Mouse (Mus musculus): ENCODE measurements around the gene Dpf3. TPM values are rescaled to one million over a fixed set of nuclear protein-coding genes. Genes with fewer than 3 reads are reported as not detected.

Gene Dpf3
- polyA plus RNA-seq, 1 experiment, result 0.52 TPM

DNA sequence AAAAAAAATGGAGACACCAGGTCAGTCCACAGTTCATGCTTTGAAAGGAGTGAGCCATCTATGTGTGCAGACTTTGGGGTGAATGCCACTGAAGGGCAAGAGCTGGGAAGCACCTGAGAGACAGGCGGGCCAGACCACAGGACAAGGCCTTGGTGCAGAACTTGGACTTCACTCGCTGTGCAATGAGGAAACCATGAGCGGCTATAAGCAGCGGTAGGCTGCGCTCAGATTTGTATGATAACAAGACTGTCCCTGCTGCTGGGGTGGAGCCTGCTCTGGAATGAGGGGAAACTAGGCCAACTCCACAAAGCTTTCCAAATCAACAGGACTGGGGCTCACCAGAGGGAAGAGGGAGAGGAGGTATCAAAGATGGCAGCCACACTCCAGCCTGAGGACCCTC is 57.3 kb downstream of the Dpf3 start:
- no peaks in the 10 kb centered on the region for H3K79me2 ChIP-seq (ENCODE audit: control insufficient read depth, insufficient read depth)
- H3K27me3 ChIP-seq (ENCODE audit: control insufficient read depth, insufficient read depth, insufficient read length), result peaks cover 12% of the 10 kb centered on the region
- no peak for TF ChIP-seq E2F4 (IDR thresholded peaks at IDR 0.05; ENCODE audit: insufficient read depth)
- no peak for TF ChIP-seq TCF3 (IDR thresholded peaks at IDR 0.05; ENCODE audit: insufficient read length, low read depth)
- no peak for TF ChIP-seq MYOG (IDR thresholded peaks at IDR 0.05; ENCODE audit: control insufficient read depth in 1 of 3, insufficient read depth in 1 of 3, insufficient read length in 2 of 3, low read depth in 2 of 3)
- TF ChIP-seq REST (IDR thresholded peaks at IDR 0.05; ENCODE audit: insufficient read depth, insufficient read length), result no peak
- TF ChIP-seq MYOD1 (IDR thresholded peaks at IDR 0.05; ENCODE audit: control insufficient read depth in 1 of 3, insufficient read length in 2 of 3, low read depth in 2 of 3), result no peak
- no peak for TF ChIP-seq CEBPB (IDR thresholded peaks at IDR 0.05; ENCODE audit: insufficient read depth, poor library complexity, severe bottlenecking)
- TF ChIP-seq SRF (IDR thresholded peaks at IDR 0.05; ENCODE audit: control insufficient read depth, insufficient read length, low read depth), result no peak
- H3ac ChIP-seq (ENCODE audit: control insufficient read depth, insufficient read length), result no peak overlapping the region
- no peaks in the 10 kb centered on the region for H3K36me3 ChIP-seq (ENCODE audit: control insufficient read depth, insufficient read depth)
- no peak overlapping the region for H3K4me3 ChIP-seq
- no peak overlapping the region for H3K4me2 ChIP-seq (ENCODE audit: low read depth)

DNA sequence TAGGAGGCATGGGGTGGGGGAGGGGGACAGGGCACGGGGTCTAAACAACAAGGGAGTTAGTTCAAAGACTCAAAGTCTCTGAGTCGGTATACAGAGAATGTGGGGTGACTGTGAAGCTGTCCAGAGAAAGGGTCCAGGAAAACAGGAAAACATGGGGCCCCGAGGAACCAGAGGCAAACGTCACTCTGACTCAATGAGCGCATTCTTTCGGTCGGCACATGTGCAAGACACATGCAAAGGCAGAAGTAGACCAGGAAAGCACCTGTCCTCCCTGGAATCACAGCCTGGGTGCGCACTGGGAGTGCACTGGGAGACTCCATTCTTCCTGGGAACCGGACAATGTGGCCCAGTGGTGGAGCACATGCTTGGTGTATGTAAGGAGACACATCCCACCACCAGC is 59.5 kb downstream of the Dpf3 start:
- no peaks in the 10 kb centered on the region for H3K36me3 ChIP-seq (ENCODE audit: control insufficient read depth, insufficient read depth)
- H3K79me2 ChIP-seq (ENCODE audit: control insufficient read depth, insufficient read depth), result no peaks in the 10 kb centered on the region
- peaks cover 14% of the 10 kb centered on the region for H3K27me3 ChIP-seq (ENCODE audit: control insufficient read depth, insufficient read depth, insufficient read length)
- no peak for TF ChIP-seq POLR2A (IDR thresholded peaks at IDR 0.05; ENCODE audit: insufficient read length, low read depth)
- no peak overlapping the region for H3K4me2 ChIP-seq (ENCODE audit: low read depth)
- no peak overlapping the region for H3ac ChIP-seq (ENCODE audit: control insufficient read depth, insufficient read length)
- H3K4me3 ChIP-seq, result no peak overlapping the region

DNA sequence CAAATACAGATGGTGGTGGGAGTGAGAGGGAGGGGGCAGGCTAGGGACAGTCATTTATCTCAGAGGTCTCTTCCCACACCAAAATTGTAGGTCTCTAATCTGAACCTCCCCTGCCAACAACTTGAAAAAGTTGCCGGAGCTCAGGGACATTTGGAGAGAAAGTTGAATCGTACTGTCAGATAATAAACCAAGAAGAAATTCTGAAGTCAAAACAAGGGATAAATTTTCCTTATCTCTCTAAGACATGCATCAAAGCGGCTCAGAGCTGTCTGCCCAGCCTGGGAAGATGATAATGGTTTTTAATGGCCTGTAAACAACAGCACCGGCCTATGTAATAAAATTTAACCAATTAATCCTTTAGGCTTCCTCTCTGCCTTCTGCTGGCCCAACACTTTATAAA is 59.9 kb downstream of the Dpf3 start:
- Histone ChIP-seq H3K36me3 (ENCODE audit: control insufficient read depth, insufficient read depth) (no peaks in the 10 kb centered on the region), H3K4me2 (ENCODE audit: low read depth) (no peak overlapping the region)
- TF ChIP-seq MYOG (IDR thresholded peaks at IDR 0.05; ENCODE audit: control insufficient read depth in 1 of 3, insufficient read depth in 1 of 3, insufficient read length in 2 of 3, low read depth in 2 of 3), result no peak
- no peak for TF ChIP-seq SRF (IDR thresholded peaks at IDR 0.05; ENCODE audit: control insufficient read depth, insufficient read length, low read depth)
- no peak for TF ChIP-seq MAX (IDR thresholded peaks at IDR 0.05; ENCODE audit: low read depth)
- no peak for TF ChIP-seq USF1 (IDR thresholded peaks at IDR 0.05; ENCODE audit: low read depth)
- no peak for TF ChIP-seq POLR2AphosphoS2 (IDR thresholded peaks at IDR 0.05; ENCODE audit: insufficient read length, low read depth)
- TF ChIP-seq POLR2A (IDR thresholded peaks at IDR 0.05; ENCODE audit: insufficient read length, low read depth), result no peak
- no peak for TF ChIP-seq E2F4 (IDR thresholded peaks at IDR 0.05; ENCODE audit: insufficient read depth)
- TF ChIP-seq TCF3 (IDR thresholded peaks at IDR 0.05; ENCODE audit: insufficient read length, low read depth), result no peak
- no peak for TF ChIP-seq CEBPB (IDR thresholded peaks at IDR 0.05; ENCODE audit: insufficient read depth, poor library complexity, severe bottlenecking)
- TF ChIP-seq REST (IDR thresholded peaks at IDR 0.05; ENCODE audit: insufficient read depth, insufficient read length), result no peak
- TF ChIP-seq MYOD1 (IDR thresholded peaks at IDR 0.05; ENCODE audit: control insufficient read depth in 1 of 3, insufficient read length in 2 of 3, low read depth in 2 of 3), result no peak

DNA sequence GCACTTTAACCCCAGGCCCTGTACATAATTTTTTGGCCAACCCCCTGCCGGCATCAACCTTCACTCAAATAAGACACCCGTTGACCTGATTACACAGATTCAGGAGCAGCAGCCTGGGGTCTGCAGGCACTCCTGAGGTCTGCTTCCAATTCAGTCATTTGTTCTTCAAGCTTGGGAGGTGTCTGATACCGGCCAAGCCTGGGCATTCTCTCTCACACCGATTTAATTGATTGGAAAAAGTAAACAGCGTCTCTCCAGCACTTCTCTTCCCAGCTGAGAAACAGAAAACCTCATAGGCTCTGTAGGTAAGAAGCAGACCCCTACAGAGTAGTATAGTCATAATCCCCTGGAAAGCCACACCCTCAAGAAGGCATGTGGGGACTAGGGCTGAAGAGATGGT is 61.2 kb downstream of the Dpf3 start:
- no peaks in the 10 kb centered on the region for H3K36me3 ChIP-seq (ENCODE audit: control insufficient read depth, insufficient read depth)
- H3K4me3 ChIP-seq, result no peak overlapping the region
- no peak overlapping the region for H3ac ChIP-seq (ENCODE audit: control insufficient read depth, insufficient read length)
- H3K79me2 ChIP-seq (ENCODE audit: control insufficient read depth, insufficient read depth), result no peaks in the 10 kb centered on the region
- no peak overlapping the region for H3K4me2 ChIP-seq (ENCODE audit: low read depth)
- peaks cover 14% of the 10 kb centered on the region for H3K27me3 ChIP-seq (ENCODE audit: control insufficient read depth, insufficient read depth, insufficient read length)
- TF ChIP-seq TCF3 (IDR thresholded peaks at IDR 0.05; ENCODE audit: insufficient read length, low read depth) (no peak), MYOD1 (IDR thresholded peaks at IDR 0.05; ENCODE audit: control insufficient read depth in 1 of 3, insufficient read length in 2 of 3, low read depth in 2 of 3) (no peak), POLR2AphosphoS2 (IDR thresholded peaks at IDR 0.05; ENCODE audit: insufficient read length, low read depth) (no peak), SRF (IDR thresholded peaks at IDR 0.05; ENCODE audit: control insufficient read depth, insufficient read length, low read depth) (no peak), E2F4 (IDR thresholded peaks at IDR 0.05; ENCODE audit: insufficient read depth) (no peak)

More for the DNA sequence above, 59.9 kb downstream of the Dpf3 start:
- Histone ChIP-seq H3ac (ENCODE audit: control insufficient read depth, insufficient read length) (no peak overlapping the region), H3K79me2 (ENCODE audit: control insufficient read depth, insufficient read depth) (no peaks in the 10 kb centered on the region), H3K27me3 (ENCODE audit: control insufficient read depth, insufficient read depth, insufficient read length) (peaks cover 14% of the 10 kb centered on the region), H3K4me3 (no peak overlapping the region)

DNA sequence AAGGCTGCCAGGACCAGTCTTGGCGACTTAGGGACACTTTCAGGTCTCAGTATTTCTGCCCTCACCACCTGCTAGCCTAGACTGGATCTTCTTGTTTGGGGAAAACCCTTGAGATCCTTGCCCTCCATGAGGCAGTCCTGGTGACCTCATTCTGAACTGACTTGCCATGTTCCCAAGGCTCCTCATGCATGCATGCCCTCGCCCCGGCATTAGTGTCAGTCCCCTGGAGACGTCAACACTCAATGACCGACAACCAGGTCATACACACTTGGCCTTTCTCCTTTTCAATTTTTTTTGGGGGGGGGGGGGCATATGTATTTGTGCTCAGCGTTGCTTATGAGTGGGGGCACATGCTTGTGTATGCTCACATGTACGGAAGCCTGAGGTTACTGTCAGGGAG is 61.8 kb downstream of the Dpf3 start:
- TF ChIP-seq E2F4 (IDR thresholded peaks at IDR 0.05; ENCODE audit: insufficient read depth) (no peak), REST (IDR thresholded peaks at IDR 0.05; ENCODE audit: insufficient read depth, insufficient read length) (no peak), POLR2A (IDR thresholded peaks at IDR 0.05; ENCODE audit: insufficient read length, low read depth) (no peak), MYOD1 (IDR thresholded peaks at IDR 0.05; ENCODE audit: control insufficient read depth in 1 of 3, insufficient read length in 2 of 3, low read depth in 2 of 3) (no peak), MYOG (IDR thresholded peaks at IDR 0.05; ENCODE audit: control insufficient read depth in 1 of 3, insufficient read depth in 1 of 3, insufficient read length in 2 of 3, low read depth in 2 of 3) (no peak), SRF (IDR thresholded peaks at IDR 0.05; ENCODE audit: control insufficient read depth, insufficient read length, low read depth) (no peak)
- Histone ChIP-seq H3ac (ENCODE audit: control insufficient read depth, insufficient read length) (no peak overlapping the region), H3K4me2 (ENCODE audit: low read depth) (no peak overlapping the region), H3K4me3 (no peak overlapping the region), H3K27me3 (ENCODE audit: control insufficient read depth, insufficient read depth, insufficient read length) (peaks cover 14% of the 10 kb centered on the region), H3K79me2 (ENCODE audit: control insufficient read depth, insufficient read depth) (no peaks in the 10 kb centered on the region), H3K36me3 (ENCODE audit: control insufficient read depth, insufficient read depth) (no peaks in the 10 kb centered on the region)
